Mouse (Mus musculus): ENCODE measurements around the gene Rbck1.

DNA sequence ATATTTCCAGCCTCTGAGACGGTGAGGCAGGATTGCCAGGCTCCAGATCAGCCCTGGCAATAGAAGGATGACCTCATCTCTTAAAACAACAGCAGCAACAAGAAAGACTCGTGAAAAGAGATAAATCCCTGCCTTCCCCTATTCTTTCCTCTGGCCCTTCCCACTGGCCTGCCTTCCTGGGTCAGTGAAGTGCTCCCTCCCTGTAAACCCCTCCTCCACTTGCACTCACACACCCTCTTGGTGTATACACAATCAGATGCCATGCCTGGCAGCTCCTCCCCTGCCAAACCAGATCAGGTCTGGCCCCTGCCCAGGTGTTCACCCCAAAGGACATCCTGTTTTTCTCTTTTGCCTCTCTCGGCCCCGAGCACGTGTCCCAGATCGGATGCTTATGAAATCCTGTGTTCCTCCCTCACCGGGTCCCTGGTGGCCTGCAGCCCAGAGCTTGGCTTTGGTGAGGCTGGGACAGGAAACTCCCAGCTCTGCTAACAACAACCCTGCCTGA lies 27.9 kb upstream of the Rbck1 start:
- TF ChIP-seq HCFC1 (IDR thresholded peaks at IDR 0.05; ENCODE audit: borderline replicate concordance, insufficient read depth, low read length) (no peak), MAFK (IDR thresholded peaks at IDR 0.05; ENCODE audit: insufficient read depth, low read depth, low read length) (no peak)
